Comparison of ENCODE assay signal across 8 mouse cellular contexts in the genomic region with DNA sequence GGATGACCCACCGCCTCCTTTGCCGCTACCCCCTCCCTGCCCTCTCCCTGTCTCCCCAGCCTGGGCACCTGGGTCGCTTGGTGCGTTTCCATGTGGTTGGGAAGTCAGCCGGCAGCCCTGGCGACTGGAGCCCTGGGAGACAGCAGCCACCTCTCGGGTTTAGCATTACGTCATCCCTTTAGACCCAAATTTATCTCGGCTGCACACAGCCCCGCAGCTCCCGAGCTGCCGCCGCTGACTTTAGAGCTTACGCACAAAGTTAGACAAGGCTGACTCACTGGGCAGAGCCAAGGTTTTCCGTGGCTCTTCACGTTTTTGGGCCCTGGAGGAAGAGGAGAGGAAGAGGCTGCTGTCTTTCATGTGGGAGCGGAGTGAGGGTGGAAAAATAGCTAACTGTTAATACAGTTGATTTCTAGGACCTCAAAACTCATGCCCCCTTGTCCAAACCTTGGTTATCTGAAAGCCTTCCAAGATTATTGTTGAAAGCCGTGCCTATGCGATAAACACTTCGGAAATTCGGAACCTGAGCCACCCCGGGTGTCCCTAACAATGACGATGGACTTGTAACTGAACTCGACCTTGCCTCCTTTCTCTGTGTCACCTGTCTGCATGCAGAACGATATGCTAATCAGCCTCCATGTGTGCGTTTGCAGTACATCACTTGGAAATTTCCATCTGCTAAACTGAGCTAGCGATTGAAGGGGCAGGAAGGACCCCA. TPM values are rescaled to one million over a fixed set of nuclear protein-coding genes. Genes with fewer than 3 reads are reported as not detected.
A peak's percentile ranks its signal among the peaks of the same experiment; 100 is the strongest.
DNase-seq lines count a peak whose midpoint lies in the region; ATAC-seq lines count a peak whose summit lies in the region.

No protein-coding gene starts in this region.

- 12% methylated on average over 27 of the region's 27 CpGs for WGBS in midbrain, embryonic 11.5 days

- H3K9ac ChIP-seq in midbrain, embryonic 11.5 days (ENCODE audit: low read length) = peak overlapping the region; percentile 53

- DNase-seq in 3134 (ENCODE audit: extremely low read depth, insufficient read length, low spot score) = peak; percentile 64
- peak; percentile 80 for DNase-seq in ZHBTc4 (ENCODE audit: low read depth, low spot score)
- DNase-seq in embryo, embryonic 10 days (ENCODE audit: low spot score) = peak; percentile 72
- DNase-seq in gastrocnemius, postnatal 10 days = peak; percentile 49
- peak; percentile 47 for DNase-seq in induced T-regulatory cell, adult 2 months (ENCODE audit: low read depth)
- DNase-seq in left cerebral cortex, postnatal 4 days = peak; percentile 47
- no peak for DNase-seq in midbrain, embryonic 11.5 days (ENCODE audit: low spot score, missing footprints)
- peak; percentile 77 to 84 for DNase-seq in spleen, postnatal 4 days (ENCODE audit: low spot score in 2 of 2)

- H3K4me2 ChIP-seq in midbrain, embryonic 11.5 days = peak overlapping the region; percentile 52

- H3K27me3 ChIP-seq in midbrain, embryonic 11.5 days (ENCODE audit: control insufficient read depth, insufficient read depth, low read length) = no peaks in the 10 kb centered on the region

- H3K27ac ChIP-seq in midbrain, embryonic 11.5 days (ENCODE audit: low read depth, low read length) = peak overlapping the region; percentile 21; the same call in 1 of the 2 replicates

- no peaks in the 10 kb centered on the region for H3K36me3 ChIP-seq in midbrain, embryonic 11.5 days (ENCODE audit: control insufficient read depth, insufficient read depth, low read length)

- no peak for ATAC-seq in midbrain, embryonic 11.5 days (ENCODE audit: low FRiP score)

- intact Hi-C loops in left cerebral cortex, postnatal 4 days (cut with DNase I) = no loop called here

- no peaks in the 10 kb centered on the region for H3K9me3 ChIP-seq in midbrain, embryonic 11.5 days (ENCODE audit: control insufficient read depth, low read length)

- peak overlapping the region; percentile 18; the same call in 1 of the 2 replicates for H3K4me3 ChIP-seq in midbrain, embryonic 11.5 days (ENCODE audit: low read depth, low read length)

- H3K4me1 ChIP-seq in midbrain, embryonic 11.5 days (ENCODE audit: control insufficient read depth, insufficient read depth, low read length) = peaks cover 24% of the 10 kb centered on the region

RNA-seq across cellular contexts. Expression of a gene that starts 15.4 kb away (rescaled TPM):
- total RNA-seq in gastrocnemius, postnatal 10 days (2021) = 10 to 100 TPM; 27.7 to 31.0 TPM
- total RNA-seq in left cerebral cortex, postnatal 4 days (2021) = 10 to 100 TPM; 32.5 to 34.7 TPM
- polyA plus RNA-seq in midbrain, embryonic 11.5 days (2014; fragmentation: Nextera tagmentation; extraction: Ambion mirVana) = 59.0 and 59.1 TPM in 2 replicates

RNA-seq across cellular contexts. Expression of a gene that starts 45.8 kb away (rescaled TPM):
- total RNA-seq in gastrocnemius, postnatal 10 days (2021) = not detected
- not detected for total RNA-seq in left cerebral cortex, postnatal 4 days (2021)
- not detected in 2 replicates for polyA plus RNA-seq in midbrain, embryonic 11.5 days (2014; fragmentation: Nextera tagmentation; extraction: Ambion mirVana)
